Mouse (Mus musculus): ENCODE data around the gene Cela1.

GRCm38 (mm10) chr15:100732580-100732979, 44.9 kb upstream of the Cela1 start:
- no peak for TF ChIP-seq POLR2A (IDR thresholded peaks at IDR 0.05; ENCODE audit: insufficient read depth, low read depth, low read length)
- TF ChIP-seq CTCF (IDR thresholded peaks at IDR 0.05; ENCODE audit: insufficient read depth, low read depth, low read length) = no peak
